Mouse (Mus musculus) heart, adult 9 months (tissue): ENCODE results near the gene Olfr1441.

Source experiments
- DNase-seq, 2 experiments: peaks; one replicate each; pipeline ENCODE4 v3.0.0; 2022; ENCODE audit warnings: low spot score in 2 of 2

Gene Olfr1441

DNA sequence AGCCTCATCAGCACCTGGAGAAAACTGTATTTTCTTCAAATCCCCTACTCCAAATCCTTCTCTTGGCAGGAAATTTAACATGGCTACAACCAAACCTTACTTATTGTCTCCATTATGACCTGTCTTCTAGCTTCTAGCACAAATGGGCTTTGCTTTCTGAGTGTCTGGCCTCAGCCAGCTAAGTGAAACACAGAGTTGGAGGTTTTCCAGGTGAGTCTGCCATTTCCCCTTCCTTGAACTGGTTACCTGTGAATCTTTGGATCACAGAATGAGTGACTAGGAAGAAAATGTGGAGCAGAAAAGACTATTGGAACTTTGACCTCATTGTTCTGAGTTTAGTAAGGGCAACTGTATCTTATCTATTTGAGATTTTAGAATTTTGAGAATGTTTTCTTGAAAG lies at the start of gene Olfr1441:
TSS of gene Olfr1441 (plus strand) at position 73 of the 400 bp plus-strand sequence.
- DNase-seq = no peak

DNA sequence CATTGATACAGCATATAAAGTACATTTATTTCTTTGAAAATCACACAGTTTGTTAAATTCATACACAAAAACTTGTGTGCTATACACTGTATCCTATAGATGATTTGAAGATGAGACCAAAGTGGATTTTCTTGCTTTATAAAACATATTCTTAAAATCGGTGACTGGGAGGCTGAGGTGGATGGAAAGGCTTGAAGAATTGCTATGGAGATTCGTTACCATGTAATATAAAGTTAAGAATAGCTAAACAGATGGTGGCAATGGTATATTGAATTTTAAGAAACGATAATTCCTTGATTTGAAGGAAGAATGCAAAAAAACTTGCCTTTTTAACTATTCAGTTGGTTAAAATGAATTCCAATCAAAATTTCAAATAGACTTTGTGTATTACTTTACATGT lies 44.2 kb upstream of the Olfr1441 start:
- no peak for DNase-seq

DNA sequence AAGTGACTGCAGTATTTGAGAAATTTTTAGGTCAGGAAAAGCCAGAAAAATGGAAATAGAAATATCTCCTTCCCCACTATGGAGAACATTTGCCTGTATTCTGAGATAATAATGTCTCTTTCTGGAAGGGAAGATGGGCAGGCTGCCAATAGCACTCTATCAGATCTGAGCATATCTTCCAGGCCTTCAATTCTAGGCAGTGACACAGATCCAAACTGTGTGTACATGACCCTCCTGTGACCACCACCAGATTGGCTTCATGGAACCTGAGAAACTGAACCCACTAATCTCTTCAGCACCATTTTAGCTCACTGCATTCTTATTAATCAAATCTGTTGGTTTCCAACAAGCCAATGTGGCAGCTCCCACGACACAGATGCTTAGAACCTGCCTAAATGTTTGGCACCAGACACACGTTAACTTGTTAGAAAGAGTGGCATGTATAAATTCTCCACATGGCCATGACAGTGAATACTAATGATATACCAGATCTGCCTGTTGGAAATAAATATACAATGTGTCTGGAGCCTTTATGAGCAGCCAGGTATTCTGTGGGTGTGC lies 42.7 kb upstream of the Olfr1441 start:
- no peak for DNase-seq

DNA sequence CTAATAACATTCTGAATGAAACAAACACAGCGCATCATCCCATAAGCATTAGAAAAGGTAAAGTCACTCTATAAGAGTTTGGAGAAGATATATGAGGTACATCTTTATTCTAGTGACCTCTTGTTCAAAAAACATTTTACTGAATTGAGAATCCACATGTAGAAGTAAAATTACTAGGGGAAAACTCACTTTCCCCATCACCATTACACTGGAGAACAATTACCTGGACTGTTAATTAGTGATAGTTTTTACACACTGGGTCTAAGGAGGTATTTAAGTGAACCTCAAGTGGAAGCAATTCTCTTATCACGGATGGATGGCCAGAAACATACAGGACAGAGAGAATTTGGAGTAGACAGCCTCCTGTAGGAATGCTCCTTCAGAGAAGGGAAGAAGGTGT lies 30.3 kb upstream of the Olfr1441 start, which contains the start of gene Olfr1440:
TSS of gene Olfr1440 (plus strand) at position 301 of the 400 bp plus-strand sequence.
- DNase-seq = no peak

DNA sequence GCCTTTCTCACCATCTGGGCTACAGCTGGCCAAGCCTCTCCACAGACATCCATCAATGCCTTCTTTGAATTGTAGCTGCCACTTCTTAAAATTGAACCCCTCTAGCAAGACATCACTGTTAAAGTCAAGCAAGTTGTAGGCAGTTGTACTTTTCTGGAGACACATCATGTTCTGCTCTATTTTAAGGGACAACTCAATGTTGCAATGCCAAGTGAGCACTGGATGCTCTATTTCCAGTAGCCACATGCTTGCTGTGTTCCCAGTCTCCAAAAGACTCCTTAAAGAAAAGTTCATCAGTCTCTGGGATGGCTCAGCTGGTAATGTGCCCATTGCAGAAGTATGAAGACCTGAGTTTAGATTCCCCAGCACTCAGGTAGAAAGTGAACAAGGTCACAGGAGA lies 3.5 kb upstream of the Olfr1441 start:
- DNase-seq = no peak

DNA sequence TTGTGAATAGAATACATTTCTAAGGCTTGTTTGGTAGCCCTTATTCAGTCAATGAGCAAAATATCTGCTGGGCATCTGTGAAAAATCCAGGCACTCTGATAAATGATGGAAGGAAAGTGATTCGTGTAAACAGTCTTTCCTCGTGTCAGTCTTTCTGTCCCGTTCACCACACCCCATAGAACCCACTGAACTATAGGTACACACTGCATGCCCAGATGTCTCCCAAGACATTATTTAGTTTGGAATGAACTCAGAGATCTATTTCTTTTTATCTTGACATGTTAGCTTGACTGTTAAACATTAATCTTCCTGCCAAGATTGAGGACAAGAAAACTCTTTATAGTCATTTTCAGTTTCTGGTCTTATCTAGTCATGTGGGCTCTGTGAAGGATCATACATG lies 1.1 kb downstream of the Olfr1441 start:
- DNase-seq = no peak

DNA sequence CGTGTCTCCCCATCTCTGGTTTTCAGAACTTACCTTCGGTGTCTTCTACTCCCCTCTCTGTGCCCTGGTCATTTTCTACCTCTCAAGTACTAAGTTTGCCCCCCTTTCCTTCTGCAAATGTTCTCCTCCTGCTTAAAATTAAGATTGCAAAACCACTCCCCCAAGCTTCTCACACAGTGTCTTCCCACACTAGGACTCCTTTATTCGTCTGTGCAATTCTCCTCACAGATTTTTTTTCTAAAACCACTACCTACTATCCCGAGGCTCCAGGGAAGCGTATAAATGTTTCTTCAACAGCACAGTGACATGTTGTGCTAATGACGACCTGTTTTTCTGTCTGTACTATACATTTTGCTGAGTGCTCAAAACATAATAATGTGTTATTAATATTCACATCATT lies 3.3 kb downstream of the Olfr1441 start:
- DNase-seq = no peak

DNA sequence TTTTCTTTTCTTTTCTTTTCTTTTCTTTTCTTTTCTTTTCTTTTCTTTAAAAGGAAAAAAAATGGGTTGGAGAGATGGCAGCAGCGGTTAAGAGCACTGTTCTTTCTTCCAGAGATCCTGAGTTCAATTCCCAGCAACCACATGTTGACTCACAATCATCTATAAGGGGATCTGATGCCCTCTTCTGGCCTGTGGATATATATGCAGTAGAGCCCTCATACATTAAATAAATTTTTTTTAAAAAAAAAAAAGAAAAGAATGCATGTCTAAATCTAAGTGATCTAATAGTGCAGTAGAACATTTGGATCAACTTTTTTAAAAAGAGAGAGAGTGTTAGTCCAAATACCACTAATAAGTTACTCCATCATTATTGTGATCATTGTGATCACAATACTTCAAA lies 4.4 kb downstream of the Olfr1441 start:
- DNase-seq = no peak

DNA sequence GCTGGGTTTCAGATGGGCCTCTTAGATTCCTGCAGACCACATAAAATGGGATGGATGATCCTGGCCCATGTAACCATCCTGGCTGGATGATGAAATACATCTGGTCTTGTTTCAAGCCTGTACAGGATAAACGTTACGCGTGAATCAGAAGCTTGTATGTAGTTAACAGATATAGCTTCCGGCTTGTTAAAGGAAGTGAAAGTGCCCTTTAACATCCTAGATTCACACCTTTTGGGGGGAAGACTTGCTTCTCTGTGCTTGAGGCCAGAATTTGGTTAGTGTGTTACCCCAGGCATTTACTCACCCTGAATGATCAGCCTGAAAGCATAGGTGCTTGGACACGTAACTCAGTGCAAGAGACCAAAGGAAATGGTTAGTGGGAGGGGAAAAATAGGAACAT lies 9.9 kb downstream of the Olfr1441 start:
- DNase-seq = no peak

DNA sequence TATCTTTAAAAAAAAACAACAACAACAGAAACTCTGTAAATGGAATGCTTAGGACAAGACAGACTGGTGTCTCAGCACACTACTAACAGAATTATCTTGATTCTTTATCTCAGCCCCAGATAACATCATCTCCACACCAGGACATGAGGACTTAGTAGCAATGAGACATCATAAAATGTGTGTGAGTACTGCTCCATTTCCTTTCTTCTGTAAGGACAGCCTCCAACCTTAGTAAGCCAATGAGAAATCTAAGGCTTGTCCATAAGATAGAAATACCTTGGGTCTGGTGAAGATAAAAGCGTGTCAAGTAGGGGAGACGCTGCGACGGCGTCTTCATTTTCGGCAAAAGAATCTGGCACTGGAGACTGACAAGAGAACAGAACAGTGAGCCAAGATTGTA lies 10.4 kb downstream of the Olfr1441 start, which contains the start of gene Pfpl:
TSS of gene Pfpl (plus strand) at position 301 of the 400 bp plus-strand sequence.
- no peak for DNase-seq

DNA sequence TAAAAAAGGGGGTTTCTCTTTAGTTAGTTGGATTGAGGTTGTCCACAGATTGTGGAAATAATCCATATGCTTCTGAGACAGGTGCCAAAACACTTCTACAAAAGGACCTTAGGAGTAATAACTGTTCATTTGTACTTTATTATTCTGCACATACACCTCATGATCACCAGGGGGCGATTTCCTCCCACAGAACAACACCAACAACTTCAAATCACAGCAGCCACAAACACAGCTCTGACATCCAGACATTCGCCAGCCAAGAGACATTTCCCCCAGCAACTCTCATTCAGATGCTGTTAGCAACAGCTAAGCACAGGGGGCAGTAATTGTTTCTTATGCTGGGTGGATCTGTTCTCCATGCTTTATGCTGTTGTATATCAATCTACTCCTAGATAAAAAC lies 15.8 kb downstream of the Olfr1441 start:
- peak; percentile 50 to 68 for DNase-seq

DNA sequence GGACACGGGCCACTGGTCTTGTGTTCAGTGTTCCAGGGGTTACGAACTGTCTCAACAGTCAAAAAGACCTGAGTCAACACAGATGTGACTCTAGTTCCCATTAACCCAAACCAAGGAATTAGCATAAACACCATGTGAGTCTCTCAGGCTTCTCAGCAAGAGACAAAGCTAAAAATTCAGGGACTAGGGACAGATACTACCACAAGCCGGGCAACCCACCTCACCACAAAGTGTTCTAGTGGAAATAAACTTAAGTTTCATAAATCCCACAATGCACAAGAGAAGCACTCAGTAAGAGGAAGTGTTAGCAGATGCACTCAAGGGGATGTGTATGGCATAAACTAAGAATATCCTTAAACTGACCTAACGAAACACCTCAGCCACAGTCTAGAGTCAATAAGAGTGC lies 17.8 kb downstream of the Olfr1441 start:
- DNase-seq = peak; percentile 6 to 45

DNA sequence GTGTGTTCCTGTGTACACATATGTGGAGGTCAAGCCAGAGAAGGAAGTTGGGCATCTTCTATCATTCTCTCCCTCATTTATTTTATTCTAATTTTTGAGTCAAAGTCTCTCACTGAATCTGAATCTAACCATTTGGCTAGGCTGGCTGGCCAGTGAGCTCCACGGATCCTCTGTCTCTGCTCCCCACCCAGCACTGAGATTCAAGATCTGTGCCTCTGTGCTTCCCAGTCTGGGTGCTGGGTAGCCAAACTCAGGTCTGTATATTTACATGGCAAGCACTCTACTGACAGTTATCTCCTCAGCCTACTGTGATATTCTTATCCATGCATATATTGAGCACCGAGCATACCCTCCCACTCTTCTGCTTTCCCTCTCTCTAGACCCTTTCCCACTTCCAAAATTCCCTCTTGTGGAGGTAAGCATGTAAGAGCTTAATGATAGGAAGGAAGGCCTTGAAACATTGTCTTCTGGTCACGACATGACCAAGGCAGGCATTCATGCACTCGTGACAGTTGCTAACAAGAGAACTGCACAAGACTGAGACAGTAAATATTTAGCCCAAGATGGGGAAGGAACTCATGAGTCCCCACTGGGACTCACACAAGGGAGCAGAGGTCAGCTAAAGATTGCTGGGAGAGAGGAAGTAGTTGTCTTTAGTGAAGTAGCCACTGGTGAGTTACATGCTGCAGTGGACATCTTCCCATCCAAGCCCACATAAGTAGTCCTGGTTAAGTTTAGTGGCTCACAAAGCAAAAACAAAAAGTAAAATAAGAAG lies 18.7 kb downstream of the Olfr1441 start:
- peak; percentile 17 to 48 for DNase-seq

DNA sequence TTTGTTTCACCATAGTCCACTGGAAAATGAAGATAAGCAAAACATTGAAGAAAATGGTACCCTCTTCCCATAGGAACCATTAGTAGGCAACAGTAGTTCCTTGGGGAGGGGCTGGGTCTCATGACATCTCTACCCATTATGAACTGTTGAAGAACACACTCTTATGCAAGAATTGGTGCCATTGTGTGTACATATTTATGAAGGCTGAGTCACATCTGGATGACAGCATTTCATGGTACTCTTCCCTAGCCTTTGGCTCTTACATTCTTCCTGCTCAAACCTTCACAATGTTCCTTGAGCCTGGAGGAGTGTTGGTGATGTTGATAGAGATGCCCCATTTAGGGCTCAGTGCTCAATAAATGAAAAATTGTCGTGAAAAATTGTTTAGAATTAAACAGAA lies 22.3 kb downstream of the Olfr1441 start:
- no peak for DNase-seq

DNA sequence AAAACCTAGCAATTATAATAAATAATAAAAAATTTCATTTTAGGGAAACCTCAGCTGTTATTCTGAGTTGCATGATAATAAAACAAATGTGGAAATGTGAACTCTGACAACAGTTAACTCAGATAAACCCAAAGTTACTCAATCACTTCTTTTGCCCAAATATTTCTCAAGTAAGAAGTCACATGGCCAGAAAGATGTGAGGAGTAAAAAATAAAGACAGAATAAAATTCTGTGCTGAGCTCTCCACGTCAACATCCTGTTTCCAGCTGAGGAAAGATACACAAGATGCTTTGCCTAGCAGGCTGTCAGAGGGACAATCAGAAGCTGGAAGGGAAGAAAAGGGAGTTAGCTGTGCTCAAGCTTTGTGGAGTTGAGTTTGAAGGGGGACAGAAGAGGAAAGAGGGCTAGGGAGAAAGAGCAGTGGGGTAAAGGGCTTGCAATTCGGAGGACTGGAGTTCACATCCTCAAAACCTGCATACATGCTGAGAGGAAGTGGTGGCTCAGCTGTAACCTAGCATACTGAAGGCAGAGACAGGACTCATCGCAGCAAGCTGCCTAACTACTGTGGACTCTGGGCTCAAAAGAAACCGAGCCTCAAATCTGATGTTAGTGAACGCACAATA lies 23.0 kb downstream of the Olfr1441 start:
- peak; percentile 45 to 58 for DNase-seq

DNA sequence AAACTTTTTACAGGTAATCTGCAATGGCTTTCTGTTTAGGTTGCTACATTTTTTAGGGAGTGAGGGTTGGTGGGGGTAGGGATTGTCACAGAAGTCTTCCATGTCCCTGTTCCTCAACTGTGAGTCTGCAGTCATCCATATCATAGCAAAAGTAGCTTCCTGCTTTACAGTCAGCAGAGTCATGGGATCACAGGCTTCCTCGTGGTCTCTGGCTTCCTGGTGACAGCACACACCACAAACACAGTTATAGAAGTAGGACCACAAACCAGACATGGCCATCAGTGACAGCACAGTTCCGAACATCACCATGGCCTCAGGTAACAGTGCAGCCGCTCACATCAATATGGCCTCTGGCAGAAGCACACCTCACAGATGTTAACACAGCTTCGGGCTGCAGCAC lies 25.3 kb downstream of the Olfr1441 start:
- DNase-seq = peak in 1 of 2 experiments; percentile 14

DNA sequence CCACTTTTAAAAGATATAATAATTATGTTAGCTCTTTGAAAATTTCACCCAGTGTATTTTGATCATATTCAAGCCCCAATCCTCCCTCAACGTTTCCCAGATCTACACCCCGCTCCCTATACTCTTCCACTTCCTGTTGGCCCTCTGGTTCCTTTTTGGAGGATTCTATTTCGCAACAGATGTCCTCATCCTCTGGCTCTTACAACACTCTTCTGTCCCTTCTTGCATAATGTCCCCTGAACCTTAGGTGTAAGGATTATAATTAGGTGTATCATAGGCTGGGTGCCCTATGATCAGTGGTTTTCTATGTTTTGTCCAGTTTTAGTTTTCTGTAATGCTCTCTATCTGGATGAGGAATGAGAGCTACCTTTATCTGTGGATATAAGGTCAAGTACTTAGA lies 27.8 kb downstream of the Olfr1441 start:
- DNase-seq = peak in 1 of 2 experiments; percentile 41

DNA sequence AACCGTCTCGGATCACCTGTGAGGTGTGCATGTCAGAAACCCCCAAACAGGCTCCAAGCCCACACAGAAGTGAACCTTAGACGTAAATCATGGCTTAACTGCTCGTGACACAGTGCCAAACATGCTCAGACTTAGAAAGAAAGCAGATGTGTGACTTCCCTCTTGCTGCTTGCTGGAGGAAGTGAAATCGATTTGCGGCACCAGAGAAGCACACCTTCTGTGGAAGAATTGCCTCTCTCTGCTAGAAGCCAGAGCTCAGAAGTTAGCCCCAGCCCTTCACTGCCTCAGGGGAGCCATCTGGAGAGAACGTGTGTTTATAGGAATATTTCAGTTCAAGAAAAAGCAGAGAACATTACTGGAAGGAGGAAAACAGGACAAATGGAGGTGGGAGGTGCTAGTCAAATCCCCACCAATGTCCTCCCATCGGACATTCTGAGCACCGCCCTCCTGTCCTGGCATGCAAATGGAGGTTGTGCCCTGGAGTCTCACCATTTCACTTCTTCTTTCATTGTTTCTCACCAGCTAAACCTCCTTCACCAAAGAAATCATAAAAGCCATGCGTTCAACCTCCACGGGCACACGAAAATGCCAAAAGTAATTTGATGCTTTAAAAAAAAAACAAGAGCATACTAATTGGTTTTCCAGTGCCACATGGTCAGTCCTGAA lies 40.3 kb downstream of the Olfr1441 start:
- no peak for DNase-seq

DNA sequence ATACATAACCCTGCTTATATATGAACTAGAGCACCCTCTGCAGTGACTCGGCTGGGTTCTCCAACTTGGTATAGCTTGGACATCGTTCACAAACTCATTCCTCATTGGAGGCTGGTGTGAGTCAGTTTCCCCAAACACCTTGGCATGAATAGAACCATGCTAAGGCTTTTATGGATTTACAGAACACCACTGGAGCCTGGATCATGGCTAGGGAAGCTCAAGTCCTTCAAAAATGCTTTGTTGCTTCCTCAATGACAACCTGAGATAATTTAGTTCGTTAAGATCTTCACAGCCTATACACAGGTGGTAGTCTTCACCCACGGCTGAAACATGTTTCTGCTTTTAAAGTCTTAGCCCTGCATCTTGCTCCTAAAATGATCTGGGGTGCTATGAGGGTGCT lies 42.3 kb downstream of the Olfr1441 start:
- no peak for DNase-seq

DNA sequence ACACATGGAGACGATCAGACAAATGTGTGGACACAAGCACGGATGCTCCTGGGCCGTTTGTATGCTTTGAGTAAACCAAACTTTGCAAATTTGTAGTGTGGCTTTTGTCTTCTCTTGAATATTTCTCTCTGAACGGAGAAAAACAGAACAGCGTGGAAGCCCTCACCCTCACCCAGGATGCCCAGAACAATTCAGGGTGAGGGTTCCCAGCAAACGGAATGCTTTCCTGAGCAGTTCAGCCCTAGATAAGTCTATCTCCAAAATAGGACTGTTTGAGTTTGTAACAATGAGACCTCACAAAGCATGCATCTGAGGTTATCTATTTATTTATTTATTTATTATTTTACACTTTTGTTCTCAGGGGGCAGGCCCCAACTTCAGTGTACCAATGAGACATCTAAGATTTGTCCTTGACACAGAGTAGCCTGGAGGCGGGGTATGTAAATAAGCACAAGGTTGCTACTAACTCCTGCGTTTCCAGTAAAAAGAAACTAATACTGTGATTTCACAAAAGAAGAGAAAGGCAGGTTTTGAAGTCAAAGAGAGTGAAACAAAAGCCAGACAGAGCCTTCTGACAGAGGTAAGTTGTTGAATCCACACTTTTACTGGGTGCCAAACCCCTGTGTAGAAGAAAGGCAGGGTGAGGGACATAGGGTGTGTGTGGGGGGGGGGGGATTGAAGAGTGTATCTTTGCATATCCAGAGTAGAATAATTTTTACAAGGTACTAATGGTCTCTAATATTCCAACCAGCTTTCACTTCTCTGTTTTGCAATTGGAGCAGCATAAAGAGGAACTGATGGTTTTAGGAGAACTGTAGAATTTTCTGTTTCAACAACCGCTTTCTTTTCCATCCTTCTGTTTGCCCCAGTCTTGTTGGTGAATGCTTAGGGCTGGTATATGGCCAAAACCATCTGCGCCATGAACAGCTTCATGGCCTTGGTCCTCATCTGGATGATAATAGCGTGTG lies 43.3 kb downstream of the Olfr1441 start, which contains the start of gene Mpeg1:
TSS of gene Mpeg1 (plus strand) at position 498 of the 968 bp plus-strand sequence.
- DNase-seq = no peak
